Mouse (Mus musculus) thymus, adult 2 months (tissue): ENCODE results near the gene Rnase11. TPM values are rescaled to one million over a fixed set of nuclear protein-coding genes. Genes with fewer than 3 reads are reported as not detected.

ENCODE experiments used
- DNase-seq: peaks from one replicate; pipeline ENCODE4 v3.0.0; 2021
- H3K27ac ChIP-seq: fragments of 200-500 bp; 2 replicates; pipeline ENCODE4 v1.5.1; 2012; ENCODE audit warnings: low read length, control low read depth; ENCODE audit not compliant: control insufficient read depth, insufficient read depth
- H3K27me3 ChIP-seq: fragments of 200-500 bp; 2 replicates; pipeline ENCODE4 v1.6.1; 2012; ENCODE audit warnings: mild to moderate bottlenecking, low read length, moderate library complexity, mixed read lengths; ENCODE audit not compliant: control insufficient read depth, insufficient read depth
- H3K36me3 ChIP-seq: fragments of 200-500 bp; 2 replicates; pipeline ENCODE4 v1.6.1; 2012; ENCODE audit warnings: mild to moderate bottlenecking, low read length, moderate library complexity; ENCODE audit not compliant: control insufficient read depth, insufficient read depth
- H3K4me1 ChIP-seq: fragments of 200-500 bp; replicated peaks from 2 replicates; pipeline ENCODE4 v1.6.1; 2012; ENCODE audit warnings: low read length; ENCODE audit not compliant: control insufficient read depth, insufficient read depth
- H3K4me3 ChIP-seq: fragments of 200-500 bp; 2 replicates; pipeline ENCODE4 v1.5.1; 2012; ENCODE audit warnings: mild to moderate bottlenecking, low read length, control low read depth, moderate library complexity; ENCODE audit not compliant: control insufficient read depth, insufficient read depth
- CTCF ChIP-seq: fragments of 200-500 bp; IDR thresholded peaks from 2 replicates; pipeline ENCODE4 v1.5.1; 2012; ENCODE audit warnings: mild to moderate bottlenecking, control low read depth, low read length, moderate library complexity, borderline replicate concordance; ENCODE audit not compliant: control insufficient read depth, poor library complexity, insufficient read depth; ENCODE audit errors: extremely low read depth
- POLR2A ChIP-seq: fragments of 200-500 bp; IDR thresholded peaks from 2 replicates; pipeline ENCODE4 v1.6.1; 2012; ENCODE audit warnings: mild to moderate bottlenecking, low read length, control low read depth, moderate library complexity; ENCODE audit not compliant: control insufficient read depth, poor library complexity, insufficient read depth; ENCODE audit errors: extremely low read depth
- WGBS: fragments of 180-500 bp; shearing (Covaris S2); methylation state at CpG from one replicate; pipeline ENCODE4 v1.1.7; 2018; 5-methylcytosine and 5-hydroxymethylcytosine counted together
- polyA plus RNA-seq: library from polyadenylated mRNA; depleted of rRNA; stranded (reverse); fragments of >200 nt; gene quantifications from 2 replicates; pipeline ENCODE4 v1.2.3, GENCODE M21; 2012

The Rnase11 gene
- polyA plus RNA-seq, 1 experiment: not detected

DNA sequence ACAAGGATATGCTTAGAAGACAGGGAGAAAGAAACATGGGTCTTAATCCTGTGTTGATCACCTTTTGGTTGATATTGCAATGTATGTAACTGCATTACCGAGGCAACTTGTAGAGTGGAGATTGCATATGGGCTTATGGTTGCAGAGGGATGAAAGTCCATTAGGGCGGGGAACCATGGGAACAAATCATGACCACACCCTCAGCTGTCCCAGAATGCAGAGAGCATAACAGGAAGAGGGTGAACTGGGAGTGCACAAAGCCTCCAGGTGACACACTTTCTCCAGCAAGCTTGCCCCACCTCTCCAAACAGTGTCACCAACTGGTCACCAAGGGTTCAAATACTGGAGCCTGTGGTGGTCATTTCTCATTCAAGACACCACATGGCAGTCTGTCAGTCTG lies 31.1 kb upstream of the Rnase11 start:
- Histone ChIP-seq H3K4me3 (no peak overlapping the region), H3K27ac (no peak overlapping the region), H3K36me3 (no peaks in the 10 kb centered on the region), H3K4me1 (peaks cover 10% of the 10 kb centered on the region), H3K27me3 (no peaks in the 10 kb centered on the region; the same call in 1 of the 2 replicates)
- TF ChIP-seq CTCF: no peak
- no peak for TF ChIP-seq POLR2A
- WGBS: 88% methylated on average over 2 of the region's 2 CpGs
- no peak for DNase-seq

GRCm38 (mm10) chr14:51079180-51079579 lies 29.2 kb upstream of the Rnase11 start:
- Histone ChIP-seq H3K36me3 (no peaks in the 10 kb centered on the region), H3K4me3 (no peak overlapping the region), H3K4me1 (peaks cover 10% of the 10 kb centered on the region), H3K27ac (no peak overlapping the region), H3K27me3 (no peaks in the 10 kb centered on the region; the same call in 1 of the 2 replicates)
- WGBS: 96% methylated on average over 1 of the region's 1 CpGs
- DNase-seq: no peak
- TF ChIP-seq POLR2A: no peak
- no peak for TF ChIP-seq CTCF

GRCm38 (mm10) chr14:51074335-51074734 lies 24.4 kb upstream of the Rnase11 start, which contains the start of gene Olfr750:
Gene Olfr750 (minus strand): TSS chr14:51074435.
- no peaks in the 10 kb centered on the region for H3K27me3 ChIP-seq
- TF ChIP-seq CTCF (no peak), POLR2A (no peak)
- WGBS: 97% methylated on average over 3 of the region's 3 CpGs
- H3K4me3 ChIP-seq: no peak within 1 kb of the TSS
- no peaks in the 10 kb centered on the region for H3K36me3 ChIP-seq
- no peak within 1 kb of the TSS for H3K27ac ChIP-seq
- no peaks in the 10 kb centered on the region for H3K4me1 ChIP-seq
- DNase-seq: no peak

GRCm38 (mm10) chr14:51069617-51070016 lies 19.7 kb upstream of the Rnase11 start:
- Histone ChIP-seq H3K27me3 (no peaks in the 10 kb centered on the region; the same call in 1 of the 2 replicates), H3K27ac (no peak overlapping the region), H3K4me1 (peaks cover 3% of the 10 kb centered on the region), H3K36me3 (no peaks in the 10 kb centered on the region), H3K4me3 (no peak overlapping the region)
- peak; percentile 58 for DNase-seq
- no peak for TF ChIP-seq POLR2A
- TF ChIP-seq CTCF: no peak
- WGBS: 92% methylated on average over 2 of the region's 2 CpGs

DNA sequence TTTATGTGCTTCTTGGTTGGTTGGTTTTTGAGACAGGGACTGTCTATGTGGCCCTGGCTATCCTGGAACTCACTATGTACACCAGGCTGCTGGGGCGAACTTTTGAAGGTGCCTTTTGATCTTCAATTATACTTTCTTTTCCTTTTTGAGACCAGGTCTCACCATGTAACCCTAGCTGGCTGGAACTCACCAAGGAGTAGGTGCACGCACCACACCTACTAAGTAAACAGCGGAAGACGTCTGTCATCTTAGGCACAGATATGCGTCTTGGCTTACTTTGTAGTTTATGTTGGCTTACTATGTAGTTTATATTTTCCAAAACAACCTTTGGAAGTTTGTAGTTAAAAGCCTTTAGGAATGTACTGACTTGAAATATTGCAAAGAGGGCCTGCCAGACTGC lies 19.0 kb upstream of the Rnase11 start:
- H3K27ac ChIP-seq: no peak overlapping the region
- TF ChIP-seq POLR2A: no peak
- no peak for TF ChIP-seq CTCF
- H3K36me3 ChIP-seq: no peaks in the 10 kb centered on the region
- peaks cover 3% of the 10 kb centered on the region for H3K4me1 ChIP-seq
- no peak overlapping the region for H3K4me3 ChIP-seq
- no peak for DNase-seq
- WGBS: 95% methylated on average over 5 of the region's 5 CpGs
- H3K27me3 ChIP-seq: no peaks in the 10 kb centered on the region; the same call in 1 of the 2 replicates

GRCm38 (mm10) chr14:51060761-51061160 lies 10.8 kb upstream of the Rnase11 start:
- DNase-seq: no peak
- Histone ChIP-seq H3K27me3 (no peaks in the 10 kb centered on the region), H3K4me3 (no peak overlapping the region), H3K36me3 (no peaks in the 10 kb centered on the region), H3K27ac (no peak overlapping the region), H3K4me1 (peaks cover 3% of the 10 kb centered on the region)
- WGBS: 97% methylated on average over 5 of the region's 5 CpGs
- TF ChIP-seq CTCF: no peak
- TF ChIP-seq POLR2A: no peak

- Histone ChIP-seq H3K36me3 (no peaks in the 10 kb centered on the region), H3K4me3 (no peak within 1 kb of the TSS), H3K27me3 (no peaks in the 10 kb centered on the region), H3K27ac (no peak within 1 kb of the TSS), H3K4me1 (no peaks in the 10 kb centered on the region)
- no peak for DNase-seq
- no peak for TF ChIP-seq CTCF
- TF ChIP-seq POLR2A: no peak
- WGBS: 33% methylated on average over 9 of the region's 9 CpGs
Observed at GRCm38 (mm10) chr14:51057401-51057831, 7.5 kb upstream of the Rnase11 start, which contains the start of gene Rnase12. Gene Rnase12 (minus strand): TSS chr14:51057661.
